Mouse (Mus musculus): ENCODE data around the gene Angel1.

Angel1 gene

GRCm38 (mm10) chr12:86678591-86679545 is 47.4 kb downstream of the Angel1 start, which contains the start of gene Vash1:
TSS of gene Vash1 (plus strand) at chr12:86678700.
- DNase-seq, result peak; percentile 81

GRCm38 (mm10) chr12:86672507-86672906 is 53.8 kb downstream of the Angel1 start:
- no peak for DNase-seq

- no peak for DNase-seq
Measured at GRCm38 (mm10) chr12:86672105-86672504, 54.2 kb downstream of the Angel1 start.

- DNase-seq, result peak; percentile 71
Measured at GRCm38 (mm10) chr12:86668404-86668803, 57.9 kb downstream of the Angel1 start.

- DNase-seq, result no peak
Measured at GRCm38 (mm10) chr12:86665656-86666055, 60.6 kb downstream of the Angel1 start.

GRCm38 (mm10) chr12:86660466-86660865 is 65.8 kb downstream of the Angel1 start:
- DNase-seq, result peak; percentile 24

- no peak for DNase-seq
Measured at GRCm38 (mm10) chr12:86659447-86659968, 66.8 kb downstream of the Angel1 start.

- DNase-seq, result peak; percentile 49
Measured at GRCm38 (mm10) chr12:86652570-86653041, 73.7 kb downstream of the Angel1 start.

GRCm38 (mm10) chr12:86651301-86651860 is 74.9 kb downstream of the Angel1 start:
- no peak for DNase-seq
